Mouse (Mus musculus) midbrain, postnatal 0 days (tissue): Measurements from ENCODE around the gene Slc16a3. TPM values are rescaled to one million over a fixed set of nuclear protein-coding genes. Genes with fewer than 3 reads are reported as not detected.

ENCODE experiments used
- ATAC-seq: fragments of 200-750 bp; cut with Nextera tagmentation; 2 replicates; pipeline ENCODE4 v1.8.0; 2017; ENCODE audit warnings: moderate number of reproducible peaks, mild to moderate bottlenecking, moderate TSS enrichment, moderate library complexity; ENCODE audit not compliant: low FRiP score
- DNase-seq: peaks from one replicate; pipeline ENCODE4 v3.0.0-alpha.2; 2015; ENCODE audit warnings: low spot score
- H3K27ac ChIP-seq: fragments of 300-500 bp; sonication (generic); 2 replicates; pipeline ENCODE4 v1.5.1; 2014; ENCODE audit warnings: low read depth, mild to moderate bottlenecking, low read length, mixed read lengths
- H3K27me3 ChIP-seq: fragments of 300-500 bp; sonication (generic); 2 replicates; pipeline ENCODE4 v1.6.1; 2014; ENCODE audit warnings: low read length, control low read depth, mixed read lengths; ENCODE audit not compliant: insufficient read depth
- H3K36me3 ChIP-seq: fragments of 300-500 bp; sonication (generic); 2 replicates; pipeline ENCODE4 v1.6.1; 2014; ENCODE audit warnings: low read length, control low read depth, mixed read lengths; ENCODE audit not compliant: insufficient read depth
- H3K4me1 ChIP-seq: fragments of 300-500 bp; sonication (generic); 2 replicates; pipeline ENCODE4 v1.6.1; 2014; ENCODE audit warnings: mild to moderate bottlenecking, control low read depth, antibody characterized with exemption, low read length, mixed read lengths; ENCODE audit not compliant: insufficient read depth
- H3K4me2 ChIP-seq: fragments of 300-500 bp; sonication (generic); 2 replicates; pipeline ENCODE4 v1.6.1; 2014; ENCODE audit warnings: low read depth, mild to moderate bottlenecking, low read length, mixed read lengths; ENCODE audit not compliant: poor library complexity, severe bottlenecking
- H3K4me3 ChIP-seq: fragments of 300-500 bp; sonication (generic); 2 replicates; pipeline ENCODE4 v1.5.1; 2014; ENCODE audit warnings: low read depth, mild to moderate bottlenecking, low read length, moderate library complexity
- H3K9ac ChIP-seq: fragments of 300-500 bp; sonication (generic); replicated peaks from 2 replicates; pipeline ENCODE4 v1.6.1; 2014; ENCODE audit warnings: mild to moderate bottlenecking, low read length, moderate library complexity, mixed read lengths; ENCODE audit not compliant: poor library complexity, severe bottlenecking
- H3K9me3 ChIP-seq: fragments of 300-500 bp; sonication (generic); 2 replicates; pipeline ENCODE4 v1.6.1; 2016; ENCODE audit warnings: low read length, control low read depth
- CTCF ChIP-seq: IDR thresholded peaks from 2 replicates; pipeline ENCODE4 v1.5.1; 2016; ENCODE audit warnings: antibody characterized with exemption, mild to moderate bottlenecking
- WGBS: fragments of 180-500 bp; shearing (Covaris S2); extraction: QIAGEN DNeasy Blood & Tissue Kit; methylation state at CpG from one replicate; pipeline ENCODE4 v1.1.7; 2014; 5-methylcytosine and 5-hydroxymethylcytosine counted together
- polyA plus RNA-seq: library from polyadenylated mRNA; unstranded; fragments of >200 nt; fragmentation: Nextera tagmentation; extraction: Ambion mirVana; gene quantifications from 2 replicates; pipeline ENCODE4 v1.2.1, GENCODE M21; 2015
- total RNA-seq: library from RNA; depleted of rRNA; stranded (reverse); fragments of >200 nt; gene quantifications from 2 replicates; pipeline ENCODE4 v1.2.3, GENCODE M21; 2014

Gene Slc16a3
- total and polyA plus RNA-seq, 2 experiments from 2014 or later = 3.2 to 20.2 TPM

- Histone ChIP-seq H3K27ac (no peak overlapping the region), H3K36me3 (peaks cover 69% of the 10 kb centered on the region), H3K27me3 (no peaks in the 10 kb centered on the region), H3K4me3 (no peak overlapping the region), H3K4me2 (no peak overlapping the region), H3K9ac (no peak overlapping the region), H3K9me3 (no peaks in the 10 kb centered on the region), H3K4me1 (no peaks in the 10 kb centered on the region)
- ATAC-seq = no peak
- 93% methylated on average over 13 of the region's 13 CpGs for WGBS
- no peak for TF ChIP-seq CTCF
- DNase-seq = no peak
These were observed 13.9 kb downstream of the Slc16a3 start for GRCm38 (mm10) chr11:120962050-120962771.

- H3K27me3 ChIP-seq = no peaks in the 10 kb centered on the region
- ATAC-seq (no peak), DNase-seq (no peak)
- no peak overlapping the region for H3K4me2 ChIP-seq
- H3K27ac ChIP-seq = no peak overlapping the region
- H3K4me3 ChIP-seq = no peak overlapping the region
- 86% methylated on average over 7 of the region's 7 CpGs for WGBS
- no peaks in the 10 kb centered on the region for H3K4me1 ChIP-seq
- H3K9ac ChIP-seq = no peak overlapping the region
- TF ChIP-seq CTCF = no peak
- H3K36me3 ChIP-seq = peaks cover 70% of the 10 kb centered on the region
- no peaks in the 10 kb centered on the region for H3K9me3 ChIP-seq
These were observed 14.6 kb downstream of the Slc16a3 start for GRCm38 (mm10) chr11:120962909-120963308.

- Histone ChIP-seq H3K9ac (no peak overlapping the region), H3K36me3 (peaks cover 77% of the 10 kb centered on the region), H3K27me3 (no peaks in the 10 kb centered on the region), H3K9me3 (no peaks in the 10 kb centered on the region), H3K27ac (no peak overlapping the region), H3K4me2 (no peak overlapping the region), H3K4me3 (no peak overlapping the region), H3K4me1 (no peaks in the 10 kb centered on the region)
- TF ChIP-seq CTCF = no peak
- WGBS = 63% methylated on average over 10 of the region's 10 CpGs
- DNase-seq = peak; percentile 25
- ATAC-seq = no peak
These were observed 16.2 kb downstream of the Slc16a3 start for GRCm38 (mm10) chr11:120964195-120965157.

- H3K9ac ChIP-seq = no peak overlapping the region
- H3K4me2 ChIP-seq = no peak overlapping the region
- no peak for TF ChIP-seq CTCF
- ATAC-seq (no peak), DNase-seq (no peak)
- no peaks in the 10 kb centered on the region for H3K4me1 ChIP-seq
- peaks cover 84% of the 10 kb centered on the region for H3K36me3 ChIP-seq
- H3K9me3 ChIP-seq = no peaks in the 10 kb centered on the region
- H3K4me3 ChIP-seq = no peak overlapping the region
- no peaks in the 10 kb centered on the region for H3K27me3 ChIP-seq
- no peak overlapping the region for H3K27ac ChIP-seq
- 80% methylated on average over 4 of the region's 4 CpGs for WGBS
These were observed 17.3 kb downstream of the Slc16a3 start for GRCm38 (mm10) chr11:120965587-120965986.

- Histone ChIP-seq H3K9ac (no peak overlapping the region), H3K4me1 (no peaks in the 10 kb centered on the region), H3K4me3 (no peak overlapping the region), H3K4me2 (no peak overlapping the region), H3K36me3 (peaks cover 95% of the 10 kb centered on the region), H3K9me3 (no peaks in the 10 kb centered on the region), H3K27ac (no peak overlapping the region), H3K27me3 (no peaks in the 10 kb centered on the region)
- DNase-seq = no peak
- WGBS = 96% methylated on average over 5 of the region's 5 CpGs
- no peak for TF ChIP-seq CTCF
- ATAC-seq = no peak
These were observed 21.5 kb downstream of the Slc16a3 start for GRCm38 (mm10) chr11:120969742-120970141.

GRCm38 (mm10) chr11:120971237-120971636 lies 23.0 kb downstream of the Slc16a3 start:
- Histone ChIP-seq H3K27ac (no peak overlapping the region), H3K27me3 (no peaks in the 10 kb centered on the region), H3K4me2 (no peak overlapping the region), H3K9ac (no peak overlapping the region), H3K9me3 (no peaks in the 10 kb centered on the region), H3K36me3 (peaks cover 90% of the 10 kb centered on the region), H3K4me1 (no peaks in the 10 kb centered on the region), H3K4me3 (no peak overlapping the region)
- ATAC-seq = no peak
- no peak for TF ChIP-seq CTCF
- DNase-seq = no peak
- 94% methylated on average over 5 of the region's 5 CpGs for WGBS
